Mouse (Mus musculus): ENCODE data around the gene Bach2.

Bach2 gene

DNA sequence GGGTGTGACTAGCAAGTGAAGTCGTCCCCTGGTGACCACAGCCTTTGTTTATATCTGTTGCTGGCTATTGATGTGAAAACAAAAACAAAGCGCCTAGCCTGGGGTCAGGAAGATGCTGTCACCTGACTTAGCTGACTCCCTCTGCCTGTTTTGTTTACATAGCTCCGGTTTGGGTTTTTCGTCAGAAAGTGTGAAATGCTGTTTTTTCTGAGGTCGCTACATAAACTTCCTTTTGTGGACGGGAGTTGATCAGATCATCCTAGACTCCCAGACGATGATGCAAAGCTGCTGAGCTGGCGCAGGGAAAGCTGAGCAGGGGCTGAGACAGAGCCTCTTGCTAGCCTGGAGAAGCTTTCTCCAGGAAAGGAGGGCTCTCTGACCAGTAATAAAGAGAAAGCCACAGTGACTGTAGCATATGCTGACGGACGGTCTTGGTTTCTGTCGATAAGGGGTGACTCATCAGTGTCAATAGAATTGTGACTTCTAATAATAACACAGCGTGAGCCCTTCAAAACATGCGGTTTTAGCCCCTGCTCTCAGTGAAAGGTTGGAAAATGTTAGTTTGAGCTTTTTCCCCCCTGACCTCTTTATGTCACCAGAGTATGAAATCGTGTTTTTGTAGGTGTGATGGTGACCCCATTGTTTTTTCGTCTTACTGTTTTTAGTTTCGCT lies 11.9 kb downstream of the Bach2 start:
- DNase-seq (ENCODE audit: low spot score), result no peak

DNA sequence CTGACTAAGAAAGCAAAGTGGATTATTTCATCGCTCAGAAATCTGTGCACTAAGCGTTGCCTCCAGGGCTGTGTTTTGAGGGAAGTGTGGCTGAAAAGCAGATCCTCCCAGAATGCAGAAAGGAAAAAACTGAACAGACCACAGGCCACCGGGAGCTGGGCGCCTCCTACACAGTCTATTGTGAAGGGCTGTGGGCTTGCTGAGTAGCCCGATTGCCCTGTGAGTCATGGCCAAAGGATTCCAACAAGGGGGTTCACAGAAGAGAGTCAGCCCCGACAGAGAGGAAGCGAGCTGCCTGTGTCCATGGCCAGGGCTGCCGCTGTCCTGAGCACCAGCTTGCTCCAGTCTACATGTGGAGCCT lies 12.4 kb downstream of the Bach2 start:
- DNase-seq (ENCODE audit: low spot score), result no peak

DNA sequence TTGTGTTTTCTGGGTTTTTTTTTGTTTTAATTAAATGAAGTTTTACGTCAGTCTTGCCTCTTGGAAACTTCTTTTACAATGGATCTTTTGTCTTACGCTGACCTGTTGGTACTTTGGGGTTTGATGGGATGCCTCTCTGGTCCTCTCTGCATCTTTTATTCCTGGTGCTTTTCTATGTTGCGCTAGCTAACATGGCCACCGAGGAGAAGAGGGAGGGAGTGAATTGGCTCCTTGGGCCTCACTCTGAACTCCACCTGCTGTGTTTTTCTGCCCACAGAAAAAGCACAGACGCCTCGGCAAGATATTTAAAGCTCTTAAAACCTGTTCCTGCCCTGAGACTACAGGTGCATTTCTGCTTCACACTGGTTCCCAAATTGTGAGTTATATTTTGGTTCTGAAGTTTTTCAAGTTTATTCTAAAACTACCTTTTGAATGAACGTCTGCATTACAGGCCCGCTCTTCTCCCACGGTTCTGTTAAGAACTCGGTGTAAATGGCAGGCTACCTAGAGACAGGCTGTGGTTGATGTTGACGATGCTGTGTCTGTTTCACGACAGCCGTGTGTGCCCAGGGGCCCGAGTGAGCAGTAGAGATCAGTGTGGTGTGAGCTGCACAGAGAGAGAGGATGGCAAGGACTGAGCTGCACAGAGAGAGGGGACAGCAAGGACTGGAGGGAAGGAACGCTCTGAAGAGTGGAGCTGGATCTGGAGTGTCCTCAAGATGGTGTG lies 13.5 kb downstream of the Bach2 start:
- no peak for DNase-seq (ENCODE audit: low spot score)

DNA sequence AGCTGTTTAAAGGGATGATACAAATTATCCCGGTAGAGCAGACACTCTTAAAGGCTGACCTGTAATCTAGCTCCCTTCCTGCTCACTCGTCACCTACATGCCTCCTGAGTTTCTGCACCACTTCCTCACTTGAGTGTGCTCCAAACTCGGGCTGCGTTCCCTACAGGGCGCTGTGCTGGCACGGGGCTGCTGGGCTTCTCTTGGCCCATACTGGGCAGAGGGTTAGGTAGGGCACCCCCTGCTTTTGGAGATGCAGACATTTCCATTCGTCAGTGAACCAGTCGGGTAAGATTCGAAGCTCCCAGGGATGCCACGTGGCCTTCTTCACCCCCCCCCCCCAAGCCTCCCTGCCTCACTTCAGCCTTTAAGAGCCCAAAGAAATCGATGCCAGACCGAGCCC lies 19.1 kb downstream of the Bach2 start:
- no peak for DNase-seq (ENCODE audit: low spot score)

DNA sequence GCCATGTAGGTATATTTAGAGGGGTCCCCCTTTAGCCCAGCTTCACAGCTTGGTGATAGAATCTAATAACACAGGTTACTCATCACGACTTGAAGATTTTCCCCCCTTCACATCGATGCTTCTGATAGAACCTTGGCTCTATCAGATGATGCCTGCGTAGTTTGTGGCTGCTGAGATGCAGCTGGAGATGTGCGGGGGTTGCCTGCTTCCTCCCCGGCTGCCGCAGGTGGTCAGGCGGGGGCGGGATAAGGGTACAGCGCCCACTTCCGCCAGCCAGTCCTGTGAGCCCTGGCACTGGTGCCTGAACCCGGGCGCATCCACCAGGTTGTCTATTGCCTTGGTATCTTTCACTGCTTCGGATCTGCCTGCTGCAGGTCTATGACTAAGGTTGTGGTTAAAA lies 19.5 kb downstream of the Bach2 start:
- no peak for DNase-seq (ENCODE audit: low spot score)

GRCm38 (mm10) chr4:32258596-32258995 lies 20.0 kb downstream of the Bach2 start:
- no peak for DNase-seq (ENCODE audit: low spot score)

GRCm38 (mm10) chr4:32260909-32261308 lies 22.3 kb downstream of the Bach2 start:
- no peak for DNase-seq (ENCODE audit: low spot score)

DNA sequence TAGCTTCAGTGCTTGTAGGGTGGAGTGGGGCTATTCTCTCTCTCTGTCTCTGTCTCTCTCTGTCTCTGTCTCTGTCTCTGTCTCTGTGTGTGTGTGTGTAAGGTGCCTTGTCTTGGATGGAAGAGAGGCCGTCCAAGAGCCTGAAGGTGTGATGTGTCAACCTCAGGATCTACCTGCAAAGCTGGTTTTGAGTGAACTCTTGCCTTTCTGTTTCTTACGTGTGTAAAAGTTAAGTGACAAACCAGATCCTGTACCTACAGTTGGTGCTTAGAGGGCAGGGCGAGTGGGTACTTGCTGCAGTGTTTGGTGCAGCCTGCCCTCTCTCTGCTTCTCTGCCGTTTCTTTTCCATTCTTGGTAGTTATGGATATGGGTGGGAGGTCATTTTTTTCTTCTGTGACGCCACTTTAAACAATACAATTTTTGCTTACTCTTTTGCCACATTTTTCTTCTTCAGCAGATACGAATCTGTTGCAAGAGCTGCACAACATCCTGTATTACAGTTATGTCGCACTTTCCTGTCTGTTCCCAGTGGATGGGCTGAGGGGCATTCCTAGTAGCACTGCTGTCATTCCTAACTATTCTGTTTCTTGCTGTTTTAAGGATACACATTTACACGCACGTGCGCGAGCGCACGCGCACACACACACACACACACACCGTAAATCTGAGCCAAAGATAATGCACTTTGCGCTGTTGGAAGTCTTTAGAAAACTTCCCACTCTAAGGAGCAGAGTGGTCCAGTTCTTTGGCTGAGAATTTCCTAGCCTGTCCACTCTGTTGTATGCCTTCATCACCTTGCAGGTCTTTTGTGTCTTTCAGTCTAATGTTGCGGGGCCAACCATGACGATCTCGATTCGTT lies 24.5 kb downstream of the Bach2 start:
- no peak for DNase-seq (ENCODE audit: low spot score)

DNA sequence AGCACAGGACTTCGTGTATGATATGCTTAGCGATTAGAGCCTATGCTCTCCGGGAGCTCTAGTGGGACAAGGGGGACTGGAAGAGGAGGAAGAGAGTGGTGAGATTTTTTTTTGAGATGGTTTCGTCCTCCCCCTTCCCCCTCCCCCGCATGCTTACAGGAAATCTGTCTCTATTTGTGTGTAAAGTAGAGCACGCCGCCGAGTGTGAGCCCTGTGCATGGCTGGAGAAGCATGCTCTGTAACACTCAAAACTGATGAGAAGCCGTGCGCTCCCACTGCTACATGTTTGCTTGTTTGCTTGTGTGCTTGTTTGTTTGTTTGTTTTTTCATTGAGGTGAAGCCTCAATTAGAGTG lies 25.1 kb downstream of the Bach2 start:
- DNase-seq (ENCODE audit: low spot score), result no peak

GRCm38 (mm10) chr4:32264892-32265291 lies 26.3 kb downstream of the Bach2 start:
- DNase-seq (ENCODE audit: low spot score), result no peak

- DNase-seq (ENCODE audit: low spot score), result no peak
Measured at GRCm38 (mm10) chr4:32266731-32267130, 28.1 kb downstream of the Bach2 start.

DNA sequence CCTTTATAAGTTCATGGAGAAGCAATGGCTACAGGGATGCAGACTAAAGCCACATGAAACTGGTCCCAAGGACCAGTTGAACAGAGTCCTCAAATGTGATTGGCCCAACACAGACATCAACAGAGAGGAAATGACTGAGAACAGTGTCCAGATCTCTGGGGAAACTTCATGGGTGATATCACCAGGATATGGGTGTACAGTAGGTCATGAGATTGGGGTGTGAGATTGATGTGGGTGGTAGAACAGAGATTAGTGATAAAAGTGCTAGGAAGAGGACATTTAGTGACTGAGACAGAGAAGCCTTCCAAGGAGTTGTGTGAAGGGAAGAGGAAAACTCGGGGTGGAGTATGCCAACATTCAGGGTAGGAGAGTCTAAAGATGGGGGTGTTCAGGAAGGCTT lies 29.4 kb downstream of the Bach2 start:
- no peak for DNase-seq (ENCODE audit: low spot score)

DNA sequence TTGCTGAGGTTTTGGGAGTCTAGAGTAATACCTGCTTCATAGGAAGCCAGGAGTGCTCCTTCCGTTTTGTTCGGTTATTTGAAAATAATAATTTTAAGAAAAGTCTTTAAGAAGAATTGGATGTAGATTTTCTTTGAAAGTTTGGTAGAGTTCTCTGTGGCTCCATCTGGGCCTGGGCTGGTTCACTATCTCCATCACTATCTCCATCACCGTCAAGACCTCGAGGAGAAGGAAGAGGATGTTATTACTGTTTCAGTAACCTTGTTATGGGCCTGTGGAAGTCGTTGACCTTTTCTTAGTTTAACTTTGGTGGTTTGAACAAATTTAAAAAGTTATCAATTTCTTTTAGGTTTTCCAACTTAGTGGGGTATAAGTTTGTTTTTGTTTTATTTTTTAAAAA lies 33.8 kb downstream of the Bach2 start:
- DNase-seq (ENCODE audit: low spot score), result no peak

DNA sequence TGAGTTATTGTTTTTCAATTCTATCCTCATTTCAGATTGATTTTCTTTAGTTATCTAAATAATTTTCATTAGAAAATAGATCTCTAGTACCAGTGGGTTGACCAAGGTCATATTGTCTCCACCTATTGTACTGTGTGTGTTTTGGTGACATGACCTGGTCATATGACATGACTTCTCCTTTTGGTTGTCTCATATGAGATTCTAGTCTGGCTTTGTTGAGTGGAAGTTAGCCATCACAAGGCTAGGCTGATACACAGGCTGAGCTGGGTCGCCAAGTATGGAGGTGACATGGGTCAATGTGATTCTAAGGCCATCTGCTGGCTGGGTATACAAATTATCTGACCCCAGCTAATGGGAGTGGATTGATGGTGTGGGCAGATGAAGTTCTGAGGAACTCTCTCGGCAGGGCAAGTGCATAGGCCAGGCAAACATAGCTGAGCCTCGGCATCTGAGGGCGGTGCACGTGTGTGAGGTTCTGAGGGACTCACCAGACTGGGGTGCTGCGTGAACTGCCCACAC lies 36.2 kb downstream of the Bach2 start:
- DNase-seq (ENCODE audit: low spot score), result no peak

- DNase-seq (ENCODE audit: low spot score), result no peak
Measured at GRCm38 (mm10) chr4:32279842-32280241, 41.2 kb downstream of the Bach2 start.

DNA sequence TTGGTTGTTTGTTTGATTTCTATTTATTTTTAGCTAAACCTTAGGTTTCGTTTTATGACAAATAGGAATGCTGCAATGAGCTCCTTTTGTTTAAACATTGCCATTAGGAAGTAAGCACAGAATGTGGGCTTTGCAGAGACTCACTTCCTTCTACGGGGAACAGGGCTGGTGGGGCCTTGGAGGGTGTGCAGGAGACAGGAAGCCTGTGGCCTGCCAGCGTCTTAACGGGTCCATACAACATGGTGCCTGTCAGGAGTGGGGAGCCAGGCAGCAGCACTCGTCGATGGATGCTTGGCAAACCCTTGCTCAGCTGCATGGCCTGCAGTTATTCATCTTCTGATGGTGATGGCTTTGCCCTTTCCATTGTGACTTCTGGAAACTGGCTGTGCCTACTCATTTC lies 41.8 kb downstream of the Bach2 start:
- no peak for DNase-seq (ENCODE audit: low spot score)

GRCm38 (mm10) chr4:32281306-32281705 lies 42.7 kb downstream of the Bach2 start:
- no peak for DNase-seq (ENCODE audit: low spot score)

DNA sequence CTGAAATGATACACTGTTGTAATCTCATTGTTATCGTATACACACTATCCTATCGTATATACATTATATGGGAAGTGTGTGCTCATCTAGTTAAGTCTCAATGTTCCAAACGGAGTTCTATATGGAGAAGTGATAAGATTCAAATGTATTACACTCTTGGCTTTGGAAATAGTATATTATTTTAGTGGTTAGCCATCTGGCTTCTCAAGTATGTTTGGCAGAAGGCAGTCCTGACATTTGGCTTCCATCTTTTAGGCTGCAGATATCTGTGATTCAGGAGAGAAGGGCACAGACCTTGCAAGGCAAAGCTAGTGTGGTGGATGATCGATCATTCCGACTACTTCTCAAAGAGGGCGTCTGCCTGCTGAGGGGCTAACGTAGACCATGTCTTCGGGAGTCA lies 47.8 kb downstream of the Bach2 start:
- no peak for DNase-seq (ENCODE audit: low spot score)

GRCm38 (mm10) chr4:32288036-32288860 lies 49.6 kb downstream of the Bach2 start:
- no peak for DNase-seq (ENCODE audit: low spot score)

GRCm38 (mm10) chr4:32289845-32290244 lies 51.2 kb downstream of the Bach2 start:
- DNase-seq (ENCODE audit: low spot score), result no peak

- no peak for DNase-seq (ENCODE audit: low spot score)
Measured at GRCm38 (mm10) chr4:32291406-32291805, 52.8 kb downstream of the Bach2 start.

DNA sequence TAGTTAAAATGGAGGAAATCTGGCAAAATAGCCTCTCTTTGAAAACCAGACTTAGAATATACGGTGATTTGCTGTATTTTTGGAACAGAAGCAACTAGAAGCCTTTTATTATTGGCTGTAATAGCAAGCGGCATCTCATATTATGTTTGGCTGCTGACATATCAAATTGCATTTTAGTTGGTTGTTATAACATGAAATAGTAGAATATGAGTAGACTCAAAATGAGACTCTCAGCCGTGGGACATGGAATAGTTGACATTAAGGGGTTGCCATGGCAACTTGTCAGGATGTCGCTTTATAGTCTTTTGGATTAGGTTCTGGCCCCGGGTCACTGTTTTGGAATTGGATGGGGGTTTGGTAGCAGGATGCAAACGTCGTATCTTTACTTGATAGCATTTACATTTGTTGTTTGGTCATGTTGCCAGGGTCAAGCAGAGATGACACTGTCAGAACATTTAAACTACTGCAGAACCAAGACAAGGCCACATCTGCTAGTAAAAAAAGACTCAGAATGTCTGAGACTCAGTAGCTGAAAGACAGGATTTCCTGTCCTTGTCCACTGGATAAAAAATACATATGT lies 55.2 kb downstream of the Bach2 start:
- no peak for DNase-seq (ENCODE audit: low spot score)
